In genomic region chr1:22266491-22266890, GRCm38 (mm10) we compare ENCODE assay signal across 15 mouse cellular contexts.
DNase-seq lines count a peak whose midpoint lies in the region; ATAC-seq lines count a peak whose summit lies in the region.
"Had no signal": no experiment of that assay in that cellular context is flagged by ENCODE, and none has a peak within 500 bp of the region (broad histone marks: within the 10 kb centered on the region; RNA-seq: fewer than 3 reads in every experiment).

No protein-coding gene starts in this region.

- H3K4me1 ChIP-seq in hindbrain, embryonic 16.5 days (ENCODE audit: control insufficient read depth, insufficient read depth, low read depth, low read length), result peaks cover 3% of the 10 kb centered on the region; the same call in 1 of the 2 replicates
- H3K4me1 ChIP-seq in midbrain, embryonic 14.5 days (ENCODE audit: control insufficient read depth, insufficient read depth, low read length), result peaks cover 7% of the 10 kb centered on the region
- H3K4me1 ChIP-seq in heart, embryonic 11.5 days (ENCODE audit: control insufficient read depth, insufficient read depth, low read length), result no peaks in the 10 kb centered on the region
- H3K4me1 ChIP-seq: liver, embryonic 13.5 days had no signal

- H3K27ac ChIP-seq in hindbrain, embryonic 16.5 days (ENCODE audit: low read depth, low read length), result no peak overlapping the region
- H3K27ac ChIP-seq in midbrain, embryonic 14.5 days (replicated peaks; ENCODE audit: low read depth, low read length), result no peak overlapping the region
- no peak overlapping the region for H3K27ac ChIP-seq in heart, embryonic 11.5 days (ENCODE audit: low read depth, low read length)
- H3K27ac ChIP-seq: embryonic facial prominence, embryonic 15.5 days; liver, embryonic 13.5 days; macrophage had no signal

- no peaks in the 10 kb centered on the region for H3K9me3 ChIP-seq in hindbrain, embryonic 16.5 days (ENCODE audit: control insufficient read depth, low read length)
- no peaks in the 10 kb centered on the region for H3K9me3 ChIP-seq in midbrain, embryonic 14.5 days (ENCODE audit: control insufficient read depth, low read length)
- H3K9me3 ChIP-seq in heart, embryonic 11.5 days (replicated peaks; ENCODE audit: control insufficient read depth, low read length), result no peaks in the 10 kb centered on the region
- H3K9me3 ChIP-seq: embryonic facial prominence, embryonic 15.5 days; G1E; liver, embryonic 13.5 days had no signal

- peak overlapping the region; percentile 27 for H3K4me2 ChIP-seq in hindbrain, embryonic 16.5 days (ENCODE audit: low read length)
- peak overlapping the region; percentile 32 for H3K4me2 ChIP-seq in midbrain, embryonic 14.5 days (ENCODE audit: low read length)
- no peak overlapping the region for H3K4me2 ChIP-seq in heart, embryonic 11.5 days
- H3K4me2 ChIP-seq: embryonic facial prominence, embryonic 15.5 days; liver, embryonic 13.5 days had no signal

- peak; percentile 81 for ATAC-seq in hindbrain, embryonic 16.5 days
- ATAC-seq in midbrain, embryonic 14.5 days (ENCODE audit: low FRiP score, low TSS enrichment), result peak; percentile 56
- ATAC-seq in monocyte, adult 5-6 weeks (replicated peaks; ENCODE audit: insufficient number of reproducible peaks, low FRiP score, low TSS enrichment, poor library complexity, severe bottlenecking), result no peak
- no peak for ATAC-seq in heart, embryonic 11.5 days (replicated peaks; ENCODE audit: insufficient number of reproducible peaks, low FRiP score, low TSS enrichment)

- 26% methylated on average over 10 of the region's 10 CpGs for WGBS in hindbrain, embryonic 16.5 days
- 8% methylated on average over 10 of the region's 10 CpGs for WGBS in midbrain, embryonic 14.5 days
- WGBS in heart, embryonic 11.5 days (ENCODE audit: insufficient replicate concordance), result 68% methylated on average over 10 of the region's 10 CpGs

- peak; percentile 24 to 26 for DNase-seq in cerebellum, postnatal 14 days
- DNase-seq in cerebellum, adult 18-20 months, result no peak
- peak; percentile 73 for DNase-seq in brain, adult 2 months (ENCODE audit: low read depth, low spot score)
- DNase-seq in midbrain, embryonic 14.5 days, result peak; percentile 79
- DNase-seq in heart, postnatal 14 days, result no peak
- DNase-seq: cerebellum, adult 11 months; gastrocnemius, postnatal 36 days; kidney, postnatal 4 days; liver, embryonic 13.5 days had no signal

- H3K36me3 ChIP-seq in hindbrain, embryonic 16.5 days (ENCODE audit: control insufficient read depth, insufficient read depth, low read length), result no peaks in the 10 kb centered on the region
- no peaks in the 10 kb centered on the region for H3K36me3 ChIP-seq in midbrain, embryonic 14.5 days (ENCODE audit: control insufficient read depth, insufficient read depth, low read length)
- H3K36me3 ChIP-seq in heart, embryonic 11.5 days (ENCODE audit: control insufficient read depth, insufficient read depth, low read length), result no peaks in the 10 kb centered on the region
- H3K36me3 ChIP-seq: embryonic facial prominence, embryonic 15.5 days; G1E; liver, embryonic 13.5 days had no signal

- intact Hi-C loops in heart, postnatal 14 days (cut with DNase I), result loop anchor here (5.0 to 10.0 kb wide), 4 partner anchors 192 to 1099 kb away; partner anchors contain the start of genes Kcnq5 and Tmem14a

- no peak overlapping the region for H3K9ac ChIP-seq in hindbrain, embryonic 16.5 days (ENCODE audit: low read depth, low read length)
- no peak overlapping the region for H3K9ac ChIP-seq in midbrain, embryonic 14.5 days (replicated peaks; ENCODE audit: low read length)
- H3K9ac ChIP-seq in heart, embryonic 11.5 days (ENCODE audit: low read depth, low read length), result no peak overlapping the region
- H3K9ac ChIP-seq: embryonic facial prominence, embryonic 15.5 days; liver, embryonic 13.5 days had no signal

- no peaks in the 10 kb centered on the region for H3K27me3 ChIP-seq in hindbrain, embryonic 16.5 days (replicated peaks; ENCODE audit: control insufficient read depth, insufficient read depth, low read length)
- no peaks in the 10 kb centered on the region for H3K27me3 ChIP-seq in midbrain, embryonic 14.5 days (ENCODE audit: control insufficient read depth, insufficient read depth, low read length)
- H3K27me3 ChIP-seq in heart, embryonic 11.5 days (ENCODE audit: control insufficient read depth, insufficient read depth, low read length), result no peaks in the 10 kb centered on the region
- H3K27me3 ChIP-seq: embryonic facial prominence, embryonic 15.5 days; liver, embryonic 13.5 days had no signal

- H3K4me3 ChIP-seq in hindbrain, embryonic 16.5 days (ENCODE audit: low read length), result no peak overlapping the region
- no peak overlapping the region for H3K4me3 ChIP-seq in midbrain, embryonic 14.5 days (replicated peaks; ENCODE audit: low read depth, low read length)
- no peak overlapping the region for H3K4me3 ChIP-seq in heart, embryonic 11.5 days (ENCODE audit: low read depth, low read length)
- H3K4me3 ChIP-seq: embryonic facial prominence, embryonic 15.5 days; liver, embryonic 13.5 days had no signal

Comparison
In these comparisons a context has a peak if more than half of its experiments do, and no peak if none do; other contexts are left out.
1. DNase-seq: peak in cerebellum, postnatal 14 days (2 of 2), brain, adult 2 months (single experiment) and midbrain, embryonic 14.5 days (single experiment); none in cerebellum, adult 18-20 months (0 of 2) and heart, postnatal 14 days (0 of 2).
2. ATAC-seq: peak in hindbrain, embryonic 16.5 days (single experiment) and midbrain, embryonic 14.5 days (single experiment); none in monocyte, adult 5-6 weeks (single experiment) and heart, embryonic 11.5 days (single experiment).